Mouse (Mus musculus) CD4-positive helper T cell, adult 2 months (primary cell): ENCODE measurements around the gene Cnr1.

ENCODE experiments used
- DNase-seq: peaks from one replicate; pipeline ENCODE4 v3.0.0-alpha.2; 2012; ENCODE audit warnings: low read depth, missing footprints, low spot score

Gene Cnr1

GRCm38 (mm10) chr4:33924234-33924888 is at the start of gene Cnr1:
Gene Cnr1 (plus strand): TSS chr4:33924593.
- no peak for DNase-seq

- DNase-seq, result no peak
These were observed 44.4 kb upstream of the Cnr1 start for GRCm38 (mm10) chr4:33879944-33880343.

- no peak for DNase-seq
These were observed 38.4 kb upstream of the Cnr1 start for GRCm38 (mm10) chr4:33886026-33886425.

- DNase-seq, result no peak
These were observed 34.4 kb upstream of the Cnr1 start for GRCm38 (mm10) chr4:33889976-33890375.

- DNase-seq, result no peak
These were observed 32.1 kb upstream of the Cnr1 start for GRCm38 (mm10) chr4:33892178-33892869.

GRCm38 (mm10) chr4:33893841-33894240 is 30.6 kb upstream of the Cnr1 start:
- DNase-seq, result no peak

GRCm38 (mm10) chr4:33895046-33895445 is 29.3 kb upstream of the Cnr1 start:
- no peak for DNase-seq

- no peak for DNase-seq
These were observed 28.9 kb upstream of the Cnr1 start for GRCm38 (mm10) chr4:33895491-33895890.

- no peak for DNase-seq
These were observed 22.7 kb upstream of the Cnr1 start for GRCm38 (mm10) chr4:33901659-33902058.

GRCm38 (mm10) chr4:33903812-33904340 is 20.5 kb upstream of the Cnr1 start:
- no peak for DNase-seq

- DNase-seq, result no peak
These were observed 19.6 kb upstream of the Cnr1 start for GRCm38 (mm10) chr4:33904826-33905225.

GRCm38 (mm10) chr4:33908786-33909185 is 15.6 kb upstream of the Cnr1 start:
- DNase-seq, result no peak

GRCm38 (mm10) chr4:33915730-33916129 is 8.7 kb upstream of the Cnr1 start:
- no peak for DNase-seq

- no peak for DNase-seq
These were observed 3.6 kb upstream of the Cnr1 start for GRCm38 (mm10) chr4:33920807-33921206.

- no peak for DNase-seq
These were observed 1.1 kb upstream of the Cnr1 start for GRCm38 (mm10) chr4:33923151-33923760.

GRCm38 (mm10) chr4:33923761-33924233 is 596 bp upstream of the Cnr1 start:
- DNase-seq, result no peak

GRCm38 (mm10) chr4:33924889-33925245 is 474 bp downstream of the Cnr1 start:
- DNase-seq, result no peak

- DNase-seq, result no peak
These were observed 1.1 kb downstream of the Cnr1 start for GRCm38 (mm10) chr4:33925489-33925888.

GRCm38 (mm10) chr4:33926010-33926409 is 1.6 kb downstream of the Cnr1 start:
- no peak for DNase-seq

GRCm38 (mm10) chr4:33926730-33927263 is 2.4 kb downstream of the Cnr1 start:
- DNase-seq, result no peak

- DNase-seq, result no peak
These were observed 3.3 kb downstream of the Cnr1 start for GRCm38 (mm10) chr4:33927644-33928043.

- DNase-seq, result no peak
These were observed 4.1 kb downstream of the Cnr1 start for GRCm38 (mm10) chr4:33928450-33928849.
